In the genomic region with DNA sequence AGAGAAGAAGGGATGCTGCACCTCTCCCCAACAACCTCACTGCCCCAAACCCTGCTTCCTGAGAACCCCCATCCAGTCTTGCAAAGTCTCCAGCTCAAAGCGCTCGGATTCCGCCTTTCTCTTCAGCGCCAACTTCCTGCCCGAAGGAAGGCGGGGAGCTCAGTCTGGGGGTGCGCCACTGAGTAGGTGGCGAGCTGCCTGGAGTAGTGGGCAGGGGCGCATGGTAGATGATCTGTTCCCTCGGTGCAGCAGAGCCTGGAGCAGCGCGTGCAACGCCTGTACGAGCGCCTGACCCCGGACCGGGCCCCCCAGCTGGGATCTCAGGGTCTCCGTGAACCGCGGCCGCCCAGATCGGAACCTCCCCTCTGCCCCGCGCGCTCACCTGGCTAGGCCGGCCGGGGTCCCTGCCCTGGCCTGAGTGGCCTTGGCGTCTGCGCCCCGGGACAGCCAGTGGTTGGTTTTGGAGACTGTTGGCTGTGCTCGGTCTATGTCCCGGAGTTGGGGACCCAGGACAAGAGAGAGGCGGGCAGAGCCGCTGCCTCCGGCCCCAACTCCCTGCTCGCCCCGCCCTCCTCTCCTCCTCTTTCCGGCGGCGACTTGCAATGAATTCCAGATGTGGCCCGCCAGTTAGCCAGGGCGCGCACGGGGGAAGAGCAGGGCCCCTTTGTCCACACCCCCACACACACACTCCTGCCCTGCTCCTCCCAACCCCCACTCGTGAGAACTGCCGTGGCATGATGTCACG, we compare ENCODE assay signal across 8 mouse cellular contexts. TPM values are rescaled to one million over a fixed set of nuclear protein-coding genes. Genes with fewer than 3 reads are reported as not detected.
DNase-seq lines count a peak whose midpoint lies in the region; ATAC-seq lines count a peak whose summit lies in the region.

Gene S1pr2, minus strand, starts transcription at position 566 of the 745 bp plus-strand sequence.

- H3K9me3 ChIP-seq in midbrain, embryonic 10.5 days (replicated peaks) = no peaks in the 10 kb centered on the region

- H3K27me3 ChIP-seq in midbrain, embryonic 10.5 days (ENCODE audit: low read depth, poor library complexity, severe bottlenecking) = peaks cover 14% of the 10 kb centered on the region

- under 1% methylated on average over 47 of the region's 47 CpGs for WGBS in midbrain, embryonic 10.5 days

- peak; percentile 93 for DNase-seq in embryo, embryonic 11 days
- peak; percentile 91 for DNase-seq in gastrocnemius, postnatal 14 days
- peak; percentile 94 for DNase-seq in induced T-regulatory cell, adult 2 months (ENCODE audit: low read depth)
- peak; percentile 49 for DNase-seq in left cerebral cortex, postnatal 4 days
- DNase-seq in midbrain, embryonic 10.5 days (ENCODE audit: low spot score) = peak; percentile 85
- DNase-seq in right cerebral cortex, postnatal 4 days = peak; percentile 59
- DNase-seq in yolk sac, embryonic 10.5 days (ENCODE audit: low spot score) = peak; percentile 88

- peaks cover 50% of the 10 kb centered on the region for H3K4me1 ChIP-seq in midbrain, embryonic 10.5 days

- H3K36me3 ChIP-seq in midbrain, embryonic 10.5 days = no peaks in the 10 kb centered on the region

- H3K4me3 ChIP-seq in midbrain, embryonic 10.5 days = peak within 1 kb of the TSS; percentile 89

- intact Hi-C loops in gastrocnemius, postnatal 14 days (cut with DNase I; ENCODE audit: low total_unique reads) = no loop called here
- intact Hi-C loops in left cerebral cortex, postnatal 4 days (cut with DNase I) = no loop called here

- peak within 1 kb of the TSS; percentile 90 for H3K27ac ChIP-seq in midbrain, embryonic 10.5 days (replicated peaks)

- peak; percentile 68 for ATAC-seq in activated CD4-positive, CD25-positive, alpha-beta regulatory T cell, adult 4 months

RNA-seq across cellular contexts. Expression of gene S1pr2, which starts in this region (rescaled TPM):
- polyA plus RNA-seq in activated CD4-positive, CD25-positive, alpha-beta regulatory T cell, adult 4 months (2017; shearing (Covaris generic)) = 1 to 10 TPM; 3.2 to 5.0 TPM
- total RNA-seq in gastrocnemius, postnatal 14 days (2021) = 1 to 10 TPM; 4.5 to 7.8 TPM
- 1 to 10 TPM; 4.5 to 5.5 TPM for total RNA-seq in left cerebral cortex, postnatal 4 days (2021)
- polyA plus RNA-seq in midbrain, embryonic 10.5 days (2016; fragmentation: Nextera tagmentation; extraction: Ambion mirVana) = 19.1 and 22.1 TPM in 2 replicates

Comparison
In these comparisons a context has a peak if more than half of its experiments do, and no peak if none do; other contexts are left out.
1. Peak in every context shown above with its lines: DNase-seq, ATAC-seq, H3K4me3 ChIP-seq and H3K27ac ChIP-seq.